Mouse (Mus musculus): ENCODE measurements around the gene BC037034.

- no peak for TF ChIP-seq CTCF (IDR thresholded peaks at IDR 0.05; ENCODE audit: low read depth)
- no peak for TF ChIP-seq EP300 (optimal IDR thresholded peaks at IDR 0.05)
Observed at GRCm38 (mm10) chr5:138267114-138267513, 3.3 kb upstream of the BC037034 start.
